Mouse (Mus musculus) liver, embryonic 14.5 days (tissue): Measurements from ENCODE around the gene Zmynd8. TPM values are rescaled to one million over a fixed set of nuclear protein-coding genes. Genes with fewer than 3 reads are reported as not detected.
A peak's percentile ranks its signal among the peaks of the same experiment; 100 is the strongest.

ENCODE experiments used
- ATAC-seq: fragments of 200-750 bp; cut with Nextera tagmentation; 2 replicates; pipeline ENCODE4 v1.8.0; 2017; ENCODE audit warnings: moderate number of reproducible peaks, mild to moderate bottlenecking, moderate library complexity; ENCODE audit not compliant: insufficient read depth
- DNase-seq, 3 experiments: peaks; one replicate each; pipeline ENCODE4 v3.0.0-alpha.2; 2012 to 2013; ENCODE audit warnings: low read depth in 3 of 3, low spot score in 3 of 3
- H3K27ac ChIP-seq: fragments of 300-500 bp; sonication (generic); 2 replicates; pipeline ENCODE4 v1.5.1; 2014; ENCODE audit warnings: moderate library complexity, mild to moderate bottlenecking, control low read depth, inconsistent platforms
- H3K27me3 ChIP-seq: fragments of 300-500 bp; sonication (generic); 2 replicates; pipeline ENCODE4 v1.6.1; 2014; ENCODE audit warnings: mild to moderate bottlenecking, low read length, moderate library complexity; ENCODE audit not compliant: control insufficient read depth, insufficient read depth
- H3K36me3 ChIP-seq: fragments of 300-500 bp; sonication (generic); replicated peaks from 2 replicates; pipeline ENCODE4 v1.6.1; 2014; ENCODE audit warnings: low read depth; ENCODE audit not compliant: control insufficient read depth, insufficient read depth
- H3K4me1 ChIP-seq, 2 experiments: fragments of 200-500 bp in 1 of 2; fragments of 300-500 bp in 1 of 2; sonication (generic) in 1 of 2; replicated peaks; 2 replicates each; pipeline ENCODE4 v1.6.1; 2012 to 2014; ENCODE audit warnings: antibody characterized with exemption in 1 of 2, inconsistent platforms in 1 of 2, low read length in 1 of 2; ENCODE audit not compliant: control insufficient read depth in 2 of 2, insufficient read depth in 2 of 2
- H3K4me2 ChIP-seq: fragments of 300-500 bp; sonication (generic); 2 replicates; pipeline ENCODE4 v1.6.1; 2014; ENCODE audit warnings: low read depth, mild to moderate bottlenecking, control low read depth, moderate library complexity
- H3K4me3 ChIP-seq, 2 experiments: fragments of 200-500 bp in 1 of 2; fragments of 300-500 bp in 1 of 2; sonication (generic) in 1 of 2; 2 replicates each; pipeline ENCODE4 v1.5.1; 2012 to 2014; ENCODE audit warnings: low read depth in 2 of 2, low read length in 2 of 2, mild to moderate bottlenecking in 2 of 2, control low read depth in 1 of 2, inconsistent platforms in 1 of 2, moderate library complexity in 1 of 2; ENCODE audit not compliant: insufficient read depth in 1 of 2
- H3K9ac ChIP-seq: fragments of 300-500 bp; sonication (generic); replicated peaks from 2 replicates; pipeline ENCODE4 v1.6.1; 2014; ENCODE audit warnings: mild to moderate bottlenecking, control low read depth, moderate library complexity
- H3K9me3 ChIP-seq: fragments of 300-500 bp; sonication (generic); 2 replicates; pipeline ENCODE4 v1.6.1; 2016; ENCODE audit warnings: low read length, mixed read lengths; ENCODE audit not compliant: control insufficient read depth
- CTCF ChIP-seq: IDR thresholded peaks from 2 replicates; pipeline ENCODE4 v1.5.1; 2016; ENCODE audit warnings: antibody characterized with exemption, low read depth, control low read depth
- EP300 ChIP-seq: IDR thresholded peaks from 2 replicates; pipeline ENCODE4 v1.6.1; 2016; ENCODE audit warnings: antibody characterized with exemption, low read depth
- WGBS: fragments of 180-500 bp; shearing (Covaris S2); extraction: QIAGEN DNeasy Blood & Tissue Kit; methylation state at CpG from one replicate; pipeline ENCODE4 v1.1.7; 2014; ENCODE audit not compliant: insufficient replicate concordance; 5-methylcytosine and 5-hydroxymethylcytosine counted together
- polyA plus RNA-seq, 2 experiments: library from polyadenylated mRNA; depleted of rRNA in 1 of 2; stranded (reverse) in 1 of 2; unstranded in 1 of 2; fragments of >200 nt; fragmentation: Nextera tagmentation in 1 of 2; extraction: Ambion mirVana in 1 of 2; gene quantifications; 2 replicates each; pipeline versions ENCODE4 v1.2.1 to v1.2.3; 2012 to 2014

Zmynd8 gene
- polyA plus RNA-seq, 2 experiments = 16.3 to 17.7 TPM

DNA sequence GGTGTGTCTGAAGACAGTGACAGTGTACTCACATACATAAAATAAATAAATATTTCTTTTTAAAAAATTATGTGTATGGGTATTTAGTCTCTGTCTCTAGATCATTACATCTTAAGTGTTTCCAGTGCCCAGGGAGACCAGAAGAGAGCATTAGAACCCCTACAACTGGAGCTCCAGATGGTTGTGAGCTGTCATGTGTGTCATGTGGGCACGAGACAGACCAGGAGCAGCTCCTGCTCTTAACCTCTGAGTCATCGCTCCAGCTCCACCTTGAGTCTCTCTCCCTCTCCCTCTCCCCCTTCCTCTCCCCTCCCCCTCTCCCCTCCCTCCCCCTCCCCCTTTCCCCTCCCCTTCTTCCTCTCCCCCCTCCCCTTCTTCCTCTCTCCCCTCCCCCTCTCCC, 25.9 kb upstream of the Zmynd8 start:
- ATAC-seq = no peak
- Histone ChIP-seq H3K27me3 (no peaks in the 10 kb centered on the region), H3K36me3 (no peaks in the 10 kb centered on the region), H3K9ac (no peak overlapping the region), H3K4me2 (no peak overlapping the region), H3K4me1 (peaks cover 0 to 16% of the 10 kb centered on the region in 2 experiments; a peak in 2 of 4 replicates), H3K27ac (no peak overlapping the region), H3K9me3 (no peaks in the 10 kb centered on the region), H3K4me3 (no peak overlapping the region)
- 37% methylated on average over 2 of the region's 2 CpGs for WGBS
- TF ChIP-seq CTCF (no peak), EP300 (no peak)
- no peak for DNase-seq

DNA sequence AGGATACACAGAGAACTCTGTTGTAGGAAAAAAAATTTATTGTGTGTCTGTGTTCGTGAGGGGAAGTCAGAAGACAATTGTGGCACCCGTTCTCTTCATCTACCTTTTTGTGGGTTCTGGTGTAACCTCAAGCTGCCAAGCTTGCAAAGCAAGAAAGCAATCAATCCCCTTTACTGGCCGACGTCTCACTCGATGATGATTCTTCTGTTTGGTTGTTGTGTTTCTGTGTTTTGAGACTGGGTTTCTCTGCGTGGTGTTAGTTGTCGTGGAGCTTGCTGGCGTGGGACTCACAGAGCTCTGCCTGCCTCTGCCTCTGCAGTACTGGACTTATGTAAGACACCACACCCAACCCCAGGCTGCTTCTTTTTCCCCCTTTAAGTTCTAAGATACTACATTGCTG, 24.9 kb upstream of the Zmynd8 start:
- ATAC-seq = no peak
- H3K9ac ChIP-seq = no peak overlapping the region
- H3K4me2 ChIP-seq = no peak overlapping the region
- H3K27me3 ChIP-seq = no peaks in the 10 kb centered on the region
- H3K9me3 ChIP-seq = no peaks in the 10 kb centered on the region
- no peak for TF ChIP-seq CTCF
- 52% methylated on average over 8 of the region's 8 CpGs for WGBS
- H3K4me1 ChIP-seq = peaks cover 0 to 16% of the 10 kb centered on the region in 2 experiments; a peak in 2 of 4 replicates
- H3K36me3 ChIP-seq = no peaks in the 10 kb centered on the region
- DNase-seq = no peak
- no peak overlapping the region for H3K27ac ChIP-seq
- no peak overlapping the region for H3K4me3 ChIP-seq

DNA sequence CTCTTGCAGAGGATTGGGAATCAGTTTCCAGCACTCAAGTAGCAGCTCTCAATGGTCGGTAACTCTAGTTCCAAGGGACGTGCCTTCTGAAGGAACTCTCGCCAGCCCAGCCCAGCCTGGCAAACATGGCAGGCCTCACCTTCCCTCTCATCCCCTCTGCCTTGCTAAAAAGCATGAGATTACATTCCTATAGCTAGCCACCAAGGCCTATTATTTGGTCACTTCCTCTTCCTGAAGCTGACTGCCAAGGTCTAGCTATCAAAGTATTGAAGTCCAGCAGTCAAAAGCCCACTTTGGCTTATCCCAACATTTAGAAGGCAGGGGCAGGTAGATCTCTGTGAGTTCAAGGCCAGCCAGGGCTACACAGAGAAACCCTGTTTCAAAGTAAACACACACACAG, 24.2 kb upstream of the Zmynd8 start:
- H3K9me3 ChIP-seq = no peaks in the 10 kb centered on the region
- H3K27me3 ChIP-seq = no peaks in the 10 kb centered on the region
- DNase-seq (no peak), ATAC-seq (no peak)
- H3K4me1 ChIP-seq = peaks cover 0 to 16% of the 10 kb centered on the region in 2 experiments; a peak in 2 of 4 replicates
- no peak overlapping the region for H3K4me3 ChIP-seq
- TF ChIP-seq EP300 = no peak
- TF ChIP-seq CTCF = no peak
- no peak overlapping the region; the same call in 1 of the 2 replicates for H3K4me2 ChIP-seq
- 51% methylated on average over 3 of the region's 3 CpGs for WGBS
- no peak overlapping the region for H3K9ac ChIP-seq
- no peak overlapping the region for H3K27ac ChIP-seq
- no peaks in the 10 kb centered on the region for H3K36me3 ChIP-seq

DNA sequence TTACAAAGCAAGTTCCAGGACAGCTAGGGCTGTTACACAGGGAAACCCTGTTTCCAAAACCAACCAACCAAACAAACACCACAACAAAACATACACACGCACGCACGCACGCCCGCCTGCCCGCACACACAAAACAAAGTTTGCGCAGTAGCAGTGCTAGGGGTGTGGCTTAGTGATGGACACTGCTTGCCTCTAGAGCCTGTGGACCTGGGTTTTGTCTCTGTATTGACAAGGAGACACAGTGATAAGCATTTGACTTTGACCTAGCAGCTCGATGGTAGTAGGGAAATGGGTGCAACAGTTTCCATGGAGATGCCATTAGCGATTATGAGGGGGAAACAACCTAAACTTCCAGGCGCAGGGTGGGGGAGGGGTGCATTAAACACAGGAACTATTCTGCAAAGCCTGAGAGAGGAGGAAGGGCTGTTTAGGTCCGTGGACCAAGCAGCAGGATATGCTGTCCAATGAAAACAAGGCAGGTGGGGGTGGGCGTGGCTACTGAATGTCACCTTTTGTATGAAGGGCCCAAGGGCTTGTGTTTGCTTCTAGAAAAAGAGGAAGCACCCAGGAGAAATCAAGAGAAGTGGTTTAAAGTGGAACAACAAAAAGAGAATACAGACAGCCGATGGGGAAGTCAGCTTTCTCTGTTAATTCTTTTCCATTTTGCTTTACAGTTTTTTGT, 23.4 kb upstream of the Zmynd8 start:
- Histone ChIP-seq H3K4me2 (peak overlapping the region; percentile 36), H3K36me3 (no peaks in the 10 kb centered on the region), H3K4me1 (peaks cover 0 to 16% of the 10 kb centered on the region in 2 experiments; a peak in 2 of 4 replicates), H3K4me3 (no peak overlapping the region), H3K27ac (no peak overlapping the region), H3K27me3 (no peaks in the 10 kb centered on the region), H3K9ac (no peak overlapping the region), H3K9me3 (no peaks in the 10 kb centered on the region)
- peak; percentile 75 for ATAC-seq
- WGBS = 24% methylated on average over 13 of the region's 13 CpGs
- TF ChIP-seq CTCF (no peak), EP300 (no peak)
- peak; percentile 46 to 52 (median 47) for DNase-seq

DNA sequence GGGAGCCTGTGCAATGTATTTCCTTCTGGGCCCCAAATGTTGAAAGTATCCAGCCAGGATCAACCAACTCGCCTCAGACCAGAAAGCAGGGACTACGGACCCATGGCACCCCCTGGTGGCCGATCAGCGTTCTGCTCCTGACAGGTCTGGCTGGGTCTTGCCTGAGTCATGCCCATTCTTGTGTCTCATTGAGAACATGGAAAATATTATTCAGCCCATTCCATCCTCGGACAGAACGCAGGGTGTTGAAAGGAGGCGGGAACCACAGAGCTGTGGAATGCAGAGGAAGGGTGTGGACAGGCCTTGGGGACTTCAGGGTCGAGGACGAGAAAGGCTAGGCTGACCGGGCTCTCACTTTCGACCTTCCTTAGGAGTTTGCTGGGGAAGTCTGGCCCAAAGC, 15.5 kb upstream of the Zmynd8 start:
- H3K4me3 ChIP-seq = no peak overlapping the region
- TF ChIP-seq EP300 (no peak), CTCF (peak; percentile 99)
- DNase-seq = peak; percentile 48 to 56 (median 53)
- H3K9me3 ChIP-seq = no peaks in the 10 kb centered on the region
- WGBS = 25% methylated on average over 11 of the region's 11 CpGs
- no peak overlapping the region for H3K9ac ChIP-seq
- ATAC-seq = peak; percentile 65; the same call in 1 of the 2 replicates
- H3K27me3 ChIP-seq = no peaks in the 10 kb centered on the region
- H3K27ac ChIP-seq = no peak overlapping the region
- H3K4me2 ChIP-seq = no peak overlapping the region
- H3K4me1 ChIP-seq = no peaks in the 10 kb centered on the region; a peak in 1 of 4 replicates
- no peaks in the 10 kb centered on the region for H3K36me3 ChIP-seq
